Mouse (Mus musculus) heart, embryonic 12.5 days (tissue): ENCODE data around the gene Usp46. TPM values are rescaled to one million over a fixed set of nuclear protein-coding genes. Genes with fewer than 3 reads are reported as not detected.
"Not testable (repeated sequence)": the region's sequence is repeated elsewhere in the genome, so short reads cannot be mapped to it uniquely, and the experiment has no call there.

Experiments used
- ATAC-seq: fragments of 200-750 bp; cut with Nextera tagmentation; 2 replicates; pipeline ENCODE4 v1.8.0; 2017; ENCODE audit warnings: moderate TSS enrichment, moderate library complexity; ENCODE audit not compliant: insufficient number of reproducible peaks, low FRiP score
- H3K27ac ChIP-seq: fragments of 300-500 bp; sonication (generic); 2 replicates; pipeline ENCODE4 v1.5.1; 2016; ENCODE audit warnings: mild to moderate bottlenecking, moderate library complexity; ENCODE audit not compliant: poor library complexity, severe bottlenecking
- H3K27me3 ChIP-seq: fragments of 300-500 bp; sonication (generic); replicated peaks from 2 replicates; pipeline ENCODE4 v1.6.1; 2016; ENCODE audit warnings: mild to moderate bottlenecking, moderate library complexity
- H3K36me3 ChIP-seq: fragments of 300-500 bp; sonication (generic); 2 replicates; pipeline ENCODE4 v1.6.1; 2016; ENCODE audit warnings: mild to moderate bottlenecking, moderate library complexity
- H3K4me1 ChIP-seq: fragments of 300-500 bp; sonication (generic); replicated peaks from 2 replicates; pipeline ENCODE4 v1.6.1; 2016; ENCODE audit warnings: mild to moderate bottlenecking
- H3K4me2 ChIP-seq: fragments of 300-500 bp; sonication (generic); 2 replicates; pipeline ENCODE4 v1.6.1; 2016; ENCODE audit warnings: mild to moderate bottlenecking, moderate library complexity
- H3K4me3 ChIP-seq: fragments of 300-500 bp; sonication (generic); 2 replicates; pipeline ENCODE4 v1.5.1; 2016; ENCODE audit warnings: mild to moderate bottlenecking
- H3K9ac ChIP-seq: fragments of 300-500 bp; sonication (generic); 2 replicates; pipeline ENCODE4 v1.6.1; 2016; ENCODE audit warnings: mild to moderate bottlenecking, moderate library complexity
- H3K9me3 ChIP-seq: fragments of 300-500 bp; sonication (generic); replicated peaks from 2 replicates; pipeline ENCODE4 v1.6.1; 2016; ENCODE audit warnings: mild to moderate bottlenecking, moderate library complexity
- WGBS: fragments of 180-500 bp; shearing (Covaris S2); methylation state at CpG from one replicate; pipeline ENCODE4 v1.1.7; 2016; 5-methylcytosine and 5-hydroxymethylcytosine counted together
- polyA plus RNA-seq: library from polyadenylated mRNA; unstranded; fragments of >200 nt; fragmentation: Nextera tagmentation; extraction: Ambion mirVana; gene quantifications from 2 replicates; pipeline ENCODE4 v1.2.1, GENCODE M21; 2016

Gene Usp46
- polyA plus RNA-seq, 1 experiment from 2014 or later = 41.4 TPM

DNA sequence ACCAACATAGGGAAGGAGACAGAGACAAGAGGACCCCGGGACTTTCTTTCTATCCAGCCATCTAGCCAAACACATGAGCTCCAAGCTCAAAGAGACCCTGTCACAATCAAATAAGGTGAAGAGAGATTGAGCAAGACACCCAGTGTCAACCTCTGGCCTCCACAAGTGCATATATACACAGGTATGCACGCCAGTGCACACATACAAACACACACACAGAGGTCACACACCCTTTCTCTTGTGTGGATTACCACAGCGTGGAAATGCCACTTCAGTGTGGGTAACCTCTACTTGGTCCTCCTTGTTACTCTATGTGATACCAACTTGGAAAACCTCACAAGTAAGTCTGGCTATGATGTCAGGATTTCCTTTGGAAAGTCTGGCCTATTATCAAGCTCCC lies 78.7 kb downstream of the Usp46 start:
- H3K4me1 ChIP-seq = peaks cover 12% of the 10 kb centered on the region; the same call in 1 of the 2 replicates
- WGBS = 78% methylated on average over 3 of the region's 3 CpGs
- H3K4me3 ChIP-seq = no peak overlapping the region
- peak; percentile 36; the same call in 1 of the 2 replicates for ATAC-seq
- H3K4me2 ChIP-seq = no peak overlapping the region
- no peaks in the 10 kb centered on the region for H3K27me3 ChIP-seq
- H3K9ac ChIP-seq = no peak overlapping the region
- H3K9me3 ChIP-seq = no peaks in the 10 kb centered on the region
- peak overlapping the region; percentile 37; the same call in 1 of the 2 replicates for H3K27ac ChIP-seq
- no peaks in the 10 kb centered on the region for H3K36me3 ChIP-seq

DNA sequence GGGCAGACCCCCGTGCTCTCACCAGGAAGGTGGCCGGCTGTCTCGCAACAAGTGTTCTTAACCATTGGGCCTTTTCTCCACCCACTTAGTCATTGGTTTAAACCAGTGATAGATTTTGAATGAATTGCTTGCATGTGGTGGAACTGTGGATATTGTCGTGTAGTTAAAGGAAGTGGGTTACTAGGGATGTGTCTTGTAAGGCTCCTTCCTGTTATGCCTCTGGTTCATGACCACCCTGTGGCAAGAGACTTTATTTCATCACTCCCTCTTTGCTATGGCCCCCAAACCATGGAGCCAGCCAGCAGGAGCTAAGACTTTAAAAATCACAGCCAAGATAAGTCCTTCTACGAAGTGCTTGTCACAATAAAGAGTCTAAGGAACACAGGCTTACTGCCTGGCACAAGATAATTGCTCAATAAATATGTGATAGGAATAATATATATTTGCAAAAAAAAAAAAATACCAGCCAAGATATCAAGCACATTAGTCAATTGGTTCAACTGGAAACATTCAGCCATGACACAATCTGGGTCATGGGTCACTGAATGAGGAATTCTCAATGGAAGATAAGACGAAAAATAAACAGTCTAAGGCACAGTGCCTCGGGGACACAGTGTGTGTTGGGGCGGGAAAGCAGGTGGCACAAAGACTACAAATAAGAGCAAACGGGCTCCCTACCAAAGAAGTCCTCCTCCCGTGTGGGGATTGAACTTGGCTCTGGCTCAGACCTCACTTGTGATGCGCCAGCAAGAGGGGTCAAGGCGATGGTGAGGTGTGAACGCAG lies 80.3 kb downstream of the Usp46 start:
- ATAC-seq = no peak
- Histone ChIP-seq H3K4me1 (peaks cover 8% of the 10 kb centered on the region; the same call in 1 of the 2 replicates), H3K27ac (no peak overlapping the region), H3K36me3 (no peaks in the 10 kb centered on the region), H3K4me3 (no peak overlapping the region), H3K9ac (no peak overlapping the region), H3K27me3 (no peaks in the 10 kb centered on the region), H3K9me3 (no peaks in the 10 kb centered on the region), H3K4me2 (no peak overlapping the region)
- 70% methylated on average over 13 of the region's 13 CpGs for WGBS

DNA sequence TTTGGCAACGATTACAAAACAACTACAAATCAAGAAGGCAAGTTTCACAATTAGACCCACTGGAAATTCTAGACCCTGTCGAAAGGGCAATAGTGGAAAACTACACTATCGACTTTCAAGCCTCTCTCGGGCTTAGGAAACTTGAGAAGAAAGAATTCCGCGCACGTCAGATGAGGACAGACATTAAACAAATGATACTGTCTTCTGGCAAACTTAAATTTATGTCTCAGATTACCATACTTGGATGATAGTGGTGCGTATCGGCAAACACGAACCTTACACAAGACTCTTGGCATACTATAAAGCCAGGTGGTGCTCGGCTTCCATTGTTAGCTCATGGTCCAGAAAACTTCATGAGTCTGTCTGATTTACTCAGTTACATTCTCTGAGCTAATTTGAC lies 90.8 kb downstream of the Usp46 start:
- H3K4me1 ChIP-seq = no peaks in the 10 kb centered on the region; the same call in 1 of the 2 replicates
- H3K36me3 ChIP-seq = no peaks in the 10 kb centered on the region
- no peaks in the 10 kb centered on the region for H3K27me3 ChIP-seq
- H3K9ac ChIP-seq = no peak overlapping the region
- no peak overlapping the region for H3K4me3 ChIP-seq
- no peak overlapping the region for H3K27ac ChIP-seq
- H3K4me2 ChIP-seq = no peak overlapping the region
- H3K9me3 ChIP-seq = no peaks in the 10 kb centered on the region
- WGBS = 79% methylated on average over 11 of the region's 11 CpGs
- no peak for ATAC-seq

DNA sequence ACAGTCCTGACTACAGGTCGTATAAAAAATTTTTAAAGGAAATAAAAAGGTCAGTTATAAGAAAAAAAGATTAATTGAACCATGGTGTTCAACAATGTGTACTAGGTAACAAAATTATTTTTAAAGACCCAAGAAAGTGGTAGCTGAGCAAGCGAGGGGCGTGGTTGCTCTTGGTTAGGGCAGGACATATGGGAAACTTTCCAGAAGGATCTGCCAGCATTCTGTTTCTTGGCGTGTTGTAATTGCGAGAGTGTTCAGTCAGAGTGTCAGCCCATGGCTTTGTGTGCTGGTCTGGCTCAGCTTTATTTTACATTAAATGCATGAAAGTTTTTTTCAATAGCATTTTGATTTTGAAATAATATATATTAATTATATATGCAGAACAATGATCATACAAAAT lies 96.5 kb downstream of the Usp46 start:
- 79% methylated on average over 5 of the region's 5 CpGs for WGBS
- no peak overlapping the region for H3K9ac ChIP-seq
- H3K4me1 ChIP-seq = peaks cover 3% of the 10 kb centered on the region; the same call in 1 of the 2 replicates
- H3K36me3 ChIP-seq = no peaks in the 10 kb centered on the region
- no peak for ATAC-seq
- no peak overlapping the region for H3K4me2 ChIP-seq
- no peak overlapping the region for H3K27ac ChIP-seq
- H3K4me3 ChIP-seq = no peak overlapping the region
- no peaks in the 10 kb centered on the region for H3K27me3 ChIP-seq
- H3K9me3 ChIP-seq = no peaks in the 10 kb centered on the region

DNA sequence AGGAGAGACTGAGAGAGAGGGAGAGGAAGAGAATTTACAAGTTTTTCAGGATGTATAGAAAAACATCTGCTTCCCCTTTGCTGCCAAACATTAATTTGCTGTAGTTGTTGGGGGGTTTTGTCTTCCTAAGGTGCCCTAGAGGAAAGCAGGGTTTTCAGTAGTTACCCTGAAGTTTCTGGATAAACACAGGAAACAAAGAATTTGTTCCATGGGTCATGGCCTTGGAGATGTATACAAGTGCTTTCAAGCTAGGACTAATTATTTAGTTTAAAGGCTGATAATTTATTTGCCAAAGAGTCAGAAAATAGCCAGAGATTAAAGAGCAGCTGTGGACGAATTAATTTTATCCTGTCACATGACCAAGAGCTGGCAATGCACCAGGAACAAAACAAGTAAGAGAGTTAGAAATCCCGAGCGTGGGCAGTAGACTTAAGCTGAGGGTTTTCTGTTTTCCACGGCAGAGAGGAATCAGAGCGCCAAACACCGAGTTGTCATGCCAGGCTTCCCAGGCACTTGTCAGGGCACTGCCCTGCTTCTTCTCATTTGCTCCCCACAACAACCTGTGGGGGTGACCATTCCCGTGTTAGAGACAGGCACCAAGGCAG lies 98.1 kb downstream of the Usp46 start:
- H3K4me2 ChIP-seq = no peak overlapping the region
- whole genome bisulfite sequencing = 55% methylated on average over 7 of the region's 7 CpGs
- ATAC-seq = no peak
- H3K27me3 ChIP-seq = no peaks in the 10 kb centered on the region
- no peaks in the 10 kb centered on the region for H3K36me3 ChIP-seq
- no peak overlapping the region for H3K4me3 ChIP-seq
- 0 out of 2 replicates have a peak, but pooled peaks cover 3% of the 10 kb centered on the region for H3K4me1 ChIP-seq
- no peak overlapping the region for H3K9ac ChIP-seq
- no peak overlapping the region for H3K27ac ChIP-seq
- H3K9me3 ChIP-seq = no peaks in the 10 kb centered on the region

DNA sequence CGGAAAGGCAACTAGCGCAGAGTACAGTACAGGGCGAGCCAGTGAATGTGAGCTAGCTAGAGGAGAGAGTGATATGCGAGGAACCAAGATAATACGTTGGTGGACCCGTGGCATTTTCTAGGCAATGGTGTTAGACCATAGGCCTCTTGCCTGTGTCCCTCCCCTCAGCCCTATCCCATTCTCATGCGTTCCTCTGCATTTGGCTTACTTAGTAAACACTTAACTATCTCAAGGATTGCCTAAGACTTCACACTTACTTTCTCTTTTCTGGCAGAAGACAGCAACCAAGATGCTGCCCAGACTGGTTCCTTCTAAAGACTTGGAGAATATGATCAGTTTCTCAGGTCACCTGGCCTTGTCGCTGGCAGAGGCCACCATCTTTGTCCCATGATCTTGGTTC lies 98.9 kb downstream of the Usp46 start:
- no peak overlapping the region for H3K27ac ChIP-seq
- H3K4me3 ChIP-seq = no peak overlapping the region
- no peaks in the 10 kb centered on the region for H3K27me3 ChIP-seq
- ATAC-seq = no peak
- WGBS = 86% methylated on average over 8 of the region's 8 CpGs
- no peak overlapping the region for H3K4me2 ChIP-seq
- no peak overlapping the region for H3K9ac ChIP-seq
- H3K4me1 ChIP-seq = 0 out of 2 replicates have a peak, but pooled peaks cover 3% of the 10 kb centered on the region
- no peaks in the 10 kb centered on the region for H3K9me3 ChIP-seq
- no peaks in the 10 kb centered on the region for H3K36me3 ChIP-seq

DNA sequence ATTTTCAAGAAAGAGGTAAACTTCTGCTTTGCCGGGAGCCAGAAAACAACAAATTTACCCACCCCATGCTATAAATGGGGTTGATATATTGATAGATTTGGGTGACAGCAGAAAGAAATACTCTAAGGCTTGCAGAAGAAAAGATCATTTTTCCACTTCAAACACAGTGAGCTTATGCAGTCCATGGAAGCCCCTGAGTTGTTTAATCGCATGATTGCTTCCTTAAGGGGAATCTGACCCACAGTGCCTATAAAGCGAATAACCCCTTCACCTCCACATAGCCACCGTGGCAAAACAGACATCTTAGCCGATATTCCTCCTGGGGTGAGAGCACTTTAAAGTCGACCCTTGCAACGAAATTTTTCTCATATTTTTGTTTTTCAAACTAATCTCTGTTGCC lies 108.5 kb downstream of the Usp46 start:
- Histone ChIP-seq H3K9me3 (no peaks in the 10 kb centered on the region), H3K9ac (no peak overlapping the region), H3K4me1 (no peaks in the 10 kb centered on the region), H3K36me3 (no peaks in the 10 kb centered on the region), H3K4me2 (no peak overlapping the region), H3K27me3 (no peaks in the 10 kb centered on the region), H3K27ac (no peak overlapping the region), H3K4me3 (no peak overlapping the region)
- WGBS = 77% methylated on average over 7 of the region's 7 CpGs
- ATAC-seq = no peak

DNA sequence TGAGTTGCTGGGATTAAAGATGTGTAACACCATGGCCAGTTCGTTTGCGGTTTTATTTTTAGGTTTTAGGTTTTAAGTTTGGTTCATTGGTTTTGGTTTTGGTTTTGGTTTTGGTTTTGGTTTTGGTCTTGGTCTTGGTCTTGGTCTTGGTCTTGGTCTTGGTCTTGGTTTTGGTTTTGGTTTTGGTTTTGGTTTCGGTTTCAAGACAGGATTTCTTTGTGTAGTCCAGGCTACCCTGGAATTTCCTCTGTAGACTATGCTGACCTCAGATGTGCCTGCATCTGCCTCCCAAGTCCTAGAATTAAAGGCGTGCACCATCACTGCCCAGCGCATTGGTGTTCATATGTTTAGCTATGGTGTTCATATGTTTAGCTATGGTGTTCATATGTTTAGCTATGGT lies 109.6 kb downstream of the Usp46 start:
- H3K4me3 ChIP-seq, H3K9me3 ChIP-seq, H3K4me1 ChIP-seq, H3K27me3 ChIP-seq, ATAC-seq, H3K27ac ChIP-seq, H3K4me2 ChIP-seq, H3K36me3 ChIP-seq, H3K9ac ChIP-seq: not testable (repeated sequence)
- WGBS = 85% methylated on average over 5 of the region's 5 CpGs

DNA sequence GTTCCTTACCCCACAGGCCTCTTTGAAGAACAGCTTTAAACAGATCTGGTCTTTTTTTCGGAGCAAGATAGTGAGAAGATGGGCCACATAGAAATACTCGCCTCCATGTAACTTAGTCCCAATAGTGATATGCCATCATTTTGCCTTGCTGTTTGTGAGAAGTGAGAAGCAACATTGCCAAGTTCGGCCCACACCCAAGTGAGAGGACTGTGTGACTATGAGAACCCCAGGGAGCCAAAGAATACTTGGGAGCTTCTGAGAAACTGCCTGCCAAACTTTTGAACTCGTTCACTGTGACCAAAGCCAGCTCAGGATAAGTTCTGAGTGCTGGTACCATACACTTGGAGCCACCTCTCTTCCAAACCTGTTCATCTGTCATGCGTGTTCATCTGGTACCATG lies 110.1 kb downstream of the Usp46 start:
- WGBS = 85% methylated on average over 5 of the region's 5 CpGs

DNA sequence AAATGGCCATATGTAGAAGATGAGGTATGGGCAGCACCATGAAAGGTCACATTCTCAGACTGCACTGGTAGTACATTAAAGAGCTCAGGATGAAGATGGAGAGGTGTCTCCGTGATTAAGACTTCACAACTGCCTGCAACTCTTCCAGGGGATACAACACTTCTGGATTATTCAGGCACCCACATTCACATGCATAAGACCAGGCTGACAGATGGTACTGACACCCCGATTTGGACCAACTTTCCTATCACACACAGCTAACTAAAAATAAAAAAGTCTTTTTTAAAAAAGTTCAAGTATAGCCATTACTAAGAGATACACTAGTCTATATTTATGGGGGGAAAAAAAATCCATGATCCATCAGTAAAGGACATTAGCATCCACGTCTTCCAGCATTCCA lies 112.5 kb downstream of the Usp46 start:
- H3K4me1 ChIP-seq = no peaks in the 10 kb centered on the region
- H3K36me3 ChIP-seq = no peaks in the 10 kb centered on the region
- no peaks in the 10 kb centered on the region for H3K9me3 ChIP-seq
- ATAC-seq = no peak
- no peak overlapping the region for H3K27ac ChIP-seq
- H3K9ac ChIP-seq = no peak overlapping the region
- WGBS = 73% methylated on average over 3 of the region's 3 CpGs
- no peak overlapping the region for H3K4me3 ChIP-seq
- H3K27me3 ChIP-seq = no peaks in the 10 kb centered on the region
- no peak overlapping the region for H3K4me2 ChIP-seq

More for the DNA sequence above, 110.1 kb downstream of the Usp46 start:
- ATAC-seq = no peak
- no peaks in the 10 kb centered on the region for H3K36me3 ChIP-seq
- no peaks in the 10 kb centered on the region for H3K27me3 ChIP-seq
- no peak overlapping the region for H3K4me3 ChIP-seq
- H3K4me1 ChIP-seq = no peaks in the 10 kb centered on the region
- no peak overlapping the region for H3K9ac ChIP-seq
- H3K9me3 ChIP-seq = no peaks in the 10 kb centered on the region
- no peak overlapping the region for H3K27ac ChIP-seq
- H3K4me2 ChIP-seq = no peak overlapping the region

DNA sequence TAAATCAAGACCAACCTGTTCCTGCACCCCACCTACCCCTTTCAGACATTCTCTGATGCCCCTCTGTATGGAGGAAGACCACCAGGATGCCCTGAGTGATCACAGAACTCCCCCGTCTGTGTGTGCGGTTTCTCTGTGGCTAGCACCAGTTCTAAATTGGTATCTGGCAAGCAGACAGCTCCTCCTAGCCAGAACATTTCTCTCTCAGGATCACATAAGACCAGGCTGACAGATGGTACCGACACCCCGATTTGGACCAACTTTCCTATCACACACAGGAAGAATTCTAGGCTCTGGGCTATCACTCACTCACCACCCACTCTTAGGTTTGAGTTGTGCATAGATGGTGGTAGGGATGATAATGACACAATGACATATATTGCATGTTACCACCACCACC lies 113.2 kb downstream of the Usp46 start:
- no peak for ATAC-seq
- 82% methylated on average over 4 of the region's 4 CpGs for WGBS
- H3K4me3 ChIP-seq = no peak overlapping the region
- no peaks in the 10 kb centered on the region for H3K36me3 ChIP-seq
- no peak overlapping the region for H3K4me2 ChIP-seq
- no peak overlapping the region for H3K27ac ChIP-seq
- H3K27me3 ChIP-seq = no peaks in the 10 kb centered on the region
- H3K9me3 ChIP-seq = no peaks in the 10 kb centered on the region
- no peak overlapping the region for H3K9ac ChIP-seq
- H3K4me1 ChIP-seq = no peaks in the 10 kb centered on the region
